Mouse (Mus musculus): Measurements from ENCODE around the gene Sestd1.

Gene Sestd1

DNA sequence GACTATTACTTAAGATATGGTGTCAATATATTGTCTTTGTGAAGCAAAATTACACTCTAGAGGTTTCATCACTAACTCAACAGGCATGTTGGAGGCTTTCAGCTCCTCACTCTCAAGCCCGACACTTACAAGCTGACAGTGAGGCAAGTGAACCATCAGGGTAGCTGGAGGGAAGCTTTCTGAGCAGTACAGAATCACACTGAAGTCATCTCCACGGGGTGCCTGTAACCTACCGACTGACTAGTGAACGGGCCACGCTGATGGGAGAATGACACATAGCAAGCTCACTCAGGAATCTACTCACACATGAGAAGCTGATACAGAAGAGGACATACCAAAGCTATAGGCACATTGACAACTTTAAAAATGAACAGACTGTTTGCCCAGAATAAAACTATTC, 67.5 kb downstream of the Sestd1 start:
- DNase-seq (ENCODE audit: low spot score in 2 of 2) = no peak

DNA sequence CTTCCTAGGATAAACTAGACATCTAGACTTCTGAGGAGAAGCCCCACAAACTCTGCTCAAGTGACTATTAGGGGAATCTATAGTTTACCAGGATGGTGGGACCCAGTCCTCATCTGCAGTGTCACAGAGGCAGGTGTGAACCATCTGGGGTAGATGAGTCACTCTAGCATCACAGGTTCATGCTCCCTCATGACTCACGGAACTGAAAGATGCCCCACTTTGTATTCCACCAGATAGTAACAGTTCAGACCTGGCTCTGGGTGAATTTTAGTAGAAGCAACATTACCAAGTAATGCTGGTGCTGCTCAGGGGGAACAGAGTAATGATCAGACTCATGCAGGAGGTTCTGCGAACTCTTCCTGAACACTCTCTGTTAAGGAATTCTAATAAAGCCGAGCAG, 73.4 kb downstream of the Sestd1 start:
- no peak for DNase-seq (ENCODE audit: low spot score in 2 of 2)

DNA sequence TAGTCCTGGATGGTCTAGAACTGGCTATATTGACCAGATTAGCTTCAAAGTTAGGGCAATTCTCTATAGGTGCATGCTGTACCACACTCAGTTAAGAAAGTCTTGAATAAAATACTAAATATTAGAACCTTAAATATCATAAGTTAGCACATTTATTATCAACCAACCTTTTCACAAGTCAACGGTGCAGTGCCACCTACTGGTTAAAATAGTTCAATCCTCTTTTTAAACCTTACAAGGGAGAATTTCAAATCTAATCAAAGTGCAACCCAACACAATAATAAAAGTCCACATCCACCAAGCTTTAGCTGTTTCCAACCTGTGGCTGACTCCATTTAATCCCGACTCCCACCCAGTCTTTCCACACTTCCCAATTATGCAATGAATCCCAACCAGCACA, 76.5 kb downstream of the Sestd1 start:
- no peak for DNase-seq (ENCODE audit: low spot score in 2 of 2)

DNA sequence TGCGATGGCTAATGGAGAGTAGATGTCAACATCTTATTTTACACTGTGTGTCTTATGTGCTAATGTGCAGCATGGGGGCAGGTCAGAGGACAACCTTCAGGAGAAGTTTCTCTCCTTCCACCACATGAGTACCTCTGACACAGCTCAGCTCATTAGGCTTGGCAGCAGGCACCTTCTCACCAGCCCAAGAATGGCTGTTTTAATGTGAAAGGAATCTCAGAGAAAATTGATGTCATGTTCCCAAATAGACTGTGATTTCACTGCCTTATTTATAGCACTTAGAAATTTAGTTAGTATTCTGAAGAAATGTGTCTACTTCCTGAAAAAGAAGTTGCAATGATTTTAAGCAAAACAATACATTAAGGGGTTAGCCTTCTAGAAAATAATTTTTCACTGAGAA, 78.5 kb downstream of the Sestd1 start:
- DNase-seq (ENCODE audit: low spot score in 2 of 2) = no peak

DNA sequence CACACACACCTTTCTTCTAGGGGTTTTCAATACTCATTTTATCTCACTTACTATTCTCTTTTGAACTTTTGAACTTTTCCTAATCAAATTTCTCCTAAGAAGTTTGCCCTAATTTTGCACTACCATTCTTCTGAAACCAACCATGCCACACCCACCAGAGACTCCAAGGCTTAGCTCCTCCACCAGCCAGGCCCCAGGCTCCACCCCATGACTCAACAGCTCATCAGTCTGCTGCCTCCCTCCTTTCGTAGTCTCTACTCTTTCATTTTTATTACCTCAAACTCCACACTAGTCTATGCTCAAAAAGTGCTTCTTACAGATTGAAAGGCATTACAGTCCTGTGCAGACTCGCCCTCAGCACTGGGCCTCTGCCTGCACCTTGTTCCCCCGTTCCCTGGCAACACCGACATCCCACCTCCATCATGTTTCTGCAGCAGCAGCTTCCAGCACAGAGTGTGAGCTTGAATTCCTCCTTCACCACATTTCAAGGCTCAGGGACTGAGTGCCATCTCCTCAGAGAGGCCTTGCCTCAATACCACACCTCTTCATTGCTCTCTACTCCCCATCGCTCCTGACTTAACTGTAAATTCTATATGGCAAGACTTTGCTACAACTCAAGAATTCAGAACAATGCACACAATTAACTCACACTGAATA, 79.3 kb downstream of the Sestd1 start:
- DNase-seq (ENCODE audit: low spot score in 2 of 2) = no peak

DNA sequence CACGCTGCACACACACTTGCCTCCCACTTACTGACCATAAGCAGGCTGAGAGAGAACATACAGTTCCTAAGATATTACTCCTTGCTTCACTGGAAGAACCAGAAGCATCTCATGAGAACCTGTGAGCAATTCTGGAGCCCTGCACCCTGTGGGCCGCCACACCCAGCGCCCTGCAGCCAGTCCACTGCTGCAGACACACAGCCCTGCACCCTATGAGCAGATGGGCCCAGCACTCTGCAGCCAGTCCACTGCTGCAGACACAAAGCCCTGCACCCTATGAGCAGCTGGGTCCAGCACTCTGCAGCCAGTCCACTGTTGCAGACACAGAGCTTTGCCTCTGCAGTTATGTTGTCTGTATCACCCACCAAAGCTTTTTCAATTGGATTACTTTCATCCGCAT, 80.0 kb downstream of the Sestd1 start:
- DNase-seq (ENCODE audit: low spot score in 2 of 2) = no peak

DNA sequence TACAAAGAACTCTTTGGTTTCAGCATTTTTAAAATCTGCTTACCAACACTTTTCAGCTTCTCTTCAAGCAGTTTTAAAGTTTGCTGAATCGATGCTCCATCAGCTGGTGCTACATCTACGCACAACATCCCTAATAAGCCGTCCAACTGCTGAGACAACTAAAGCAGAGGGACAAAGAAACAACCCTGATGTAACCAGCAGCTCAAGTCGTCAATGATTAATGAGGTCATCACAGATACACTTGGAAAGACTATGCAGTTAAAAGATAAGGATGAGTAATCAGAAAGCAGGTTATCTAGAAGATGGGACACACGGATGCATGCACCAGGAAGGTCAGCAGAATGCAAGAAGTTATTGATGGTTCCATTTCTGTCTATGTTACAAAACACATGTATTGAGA, 82.1 kb downstream of the Sestd1 start:
- DNase-seq (ENCODE audit: low spot score in 2 of 2) = no peak

DNA sequence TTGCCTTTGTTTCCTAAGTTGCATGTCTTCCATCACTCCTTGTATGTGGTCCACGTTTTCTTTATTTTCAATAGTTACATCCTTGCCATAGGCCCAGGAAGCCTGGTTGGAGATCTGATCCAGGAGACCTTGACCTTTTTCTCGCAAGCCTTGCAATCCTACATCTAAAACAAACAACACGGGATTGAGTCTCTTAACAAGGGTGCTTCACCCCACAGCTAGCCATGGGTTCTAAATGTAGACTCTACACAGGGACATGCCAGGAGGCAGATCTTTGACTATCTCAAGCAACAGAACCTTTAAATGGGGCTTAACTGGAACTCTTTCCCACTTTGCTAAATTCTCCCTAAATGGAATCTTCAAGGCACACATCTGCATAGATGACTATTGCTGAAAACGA, 83.6 kb downstream of the Sestd1 start:
- no peak for DNase-seq (ENCODE audit: low spot score in 2 of 2)

DNA sequence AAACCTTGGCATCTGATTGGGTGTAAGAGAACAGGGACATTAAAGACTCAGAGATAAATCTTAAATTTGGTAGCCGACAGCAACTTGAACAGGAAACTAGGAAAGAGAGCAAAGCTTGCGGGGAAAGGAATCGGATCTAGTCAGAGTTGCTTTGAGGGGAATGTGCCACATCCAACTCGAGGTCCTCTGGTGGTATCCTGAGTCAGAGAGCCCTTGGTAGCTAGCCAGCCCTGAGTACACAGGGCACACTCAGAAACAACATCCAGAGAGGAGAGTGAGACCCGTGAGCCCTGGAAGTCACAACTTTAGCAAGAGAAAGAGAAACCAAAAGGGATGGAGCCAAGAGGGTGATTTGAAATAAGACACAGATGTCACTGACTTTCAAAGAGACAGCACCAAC, 85.3 kb downstream of the Sestd1 start:
- no peak for DNase-seq (ENCODE audit: low spot score in 2 of 2)

DNA sequence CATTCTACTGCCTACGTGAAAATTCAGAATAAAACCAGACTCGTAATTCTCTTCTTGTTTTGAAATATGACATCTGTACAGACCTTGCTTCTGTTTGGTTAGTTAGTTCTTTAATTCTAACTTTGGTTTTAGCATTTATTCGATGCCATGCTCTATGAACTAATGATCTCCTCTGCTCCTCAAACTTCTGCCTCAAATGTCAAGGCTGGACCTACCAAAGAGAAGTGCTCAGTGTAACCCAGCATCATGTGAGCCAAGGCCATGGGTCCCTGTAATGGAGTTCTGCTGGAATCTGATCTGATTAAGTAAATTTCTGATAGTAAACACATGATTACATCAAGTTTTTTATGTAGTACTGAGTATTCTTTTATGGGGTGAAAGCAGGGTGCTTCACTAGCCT, 88.6 kb downstream of the Sestd1 start:
- DNase-seq (ENCODE audit: low spot score in 2 of 2) = no peak

DNA sequence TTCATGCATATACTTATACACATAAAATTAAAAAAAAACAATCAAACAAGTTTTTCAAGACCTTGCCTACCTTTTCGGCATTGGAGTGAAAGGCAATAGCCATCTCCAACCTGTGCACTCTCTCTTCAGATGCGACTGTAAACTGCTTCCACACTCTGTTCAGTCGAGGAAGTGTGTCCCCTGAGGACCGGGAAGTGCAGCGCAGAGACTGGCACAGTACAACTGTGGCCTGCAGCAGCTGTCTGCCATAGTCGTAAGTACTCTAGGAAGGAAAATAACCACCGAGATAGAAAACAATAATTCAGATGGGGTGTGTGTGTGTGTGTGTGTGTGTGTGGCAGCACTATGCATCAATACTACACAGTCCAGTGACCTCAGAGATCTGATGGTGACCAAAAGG, 89.5 kb downstream of the Sestd1 start:
- no peak for DNase-seq (ENCODE audit: low spot score in 2 of 2)

DNA sequence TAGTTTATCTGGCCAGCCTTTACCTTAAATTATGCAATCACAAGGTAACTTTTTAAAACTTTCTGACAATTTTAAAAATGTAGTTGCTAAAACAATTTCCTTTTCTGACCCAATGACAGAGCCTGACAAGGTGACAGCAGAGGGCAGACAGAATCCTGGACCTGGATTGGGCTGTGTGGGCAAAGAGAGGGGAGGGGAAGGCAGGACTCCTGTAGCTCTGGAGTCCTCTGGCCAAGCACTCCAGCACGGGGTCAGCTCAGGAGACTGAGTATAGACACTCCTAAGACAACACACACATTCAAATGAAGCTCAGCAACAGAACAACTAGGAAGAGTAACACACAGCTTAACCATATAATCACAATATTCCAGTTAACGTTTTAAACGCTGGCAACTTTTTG, 90.1 kb downstream of the Sestd1 start:
- DNase-seq (ENCODE audit: low spot score in 2 of 2) = no peak

DNA sequence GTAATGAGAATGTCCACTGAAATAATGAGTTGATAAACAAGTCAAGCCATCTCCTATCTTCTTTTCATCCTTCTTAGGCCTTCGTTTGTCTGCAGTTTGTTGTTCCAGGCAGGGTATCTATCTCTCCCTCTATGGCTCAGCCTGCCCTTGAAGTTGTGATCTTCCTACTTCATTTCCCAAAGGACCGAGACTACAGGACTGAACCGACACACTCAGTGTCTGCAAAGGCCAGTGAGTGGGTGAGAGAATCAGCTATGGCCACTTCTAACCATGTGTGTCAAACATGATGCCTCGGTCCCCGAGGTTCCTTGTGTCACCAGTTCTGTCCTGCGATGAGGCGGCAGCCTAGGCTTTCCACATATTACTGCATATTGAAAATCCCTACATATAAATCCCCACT, 90.7 kb downstream of the Sestd1 start:
- no peak for DNase-seq (ENCODE audit: low spot score in 2 of 2)

DNA sequence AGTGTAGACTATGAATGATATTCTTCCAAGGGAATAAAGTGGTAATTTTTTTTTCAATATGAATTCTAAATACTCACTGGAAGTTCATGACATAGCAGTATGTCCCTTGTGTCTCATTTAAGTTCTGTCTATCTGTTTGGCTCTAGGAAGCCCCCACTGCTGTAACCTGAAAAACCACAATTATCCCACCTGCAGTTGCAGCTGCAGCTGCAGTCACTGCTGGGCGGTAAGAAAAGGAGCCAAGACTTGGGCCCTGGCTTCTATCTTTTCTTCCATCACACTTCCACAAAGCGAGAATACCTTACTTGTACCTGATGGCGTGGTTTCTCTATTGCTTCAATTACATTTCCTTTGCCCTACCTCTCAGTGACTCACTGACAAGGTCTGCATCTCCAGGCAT, 92.9 kb downstream of the Sestd1 start:
- no peak for DNase-seq (ENCODE audit: low spot score in 2 of 2)

DNA sequence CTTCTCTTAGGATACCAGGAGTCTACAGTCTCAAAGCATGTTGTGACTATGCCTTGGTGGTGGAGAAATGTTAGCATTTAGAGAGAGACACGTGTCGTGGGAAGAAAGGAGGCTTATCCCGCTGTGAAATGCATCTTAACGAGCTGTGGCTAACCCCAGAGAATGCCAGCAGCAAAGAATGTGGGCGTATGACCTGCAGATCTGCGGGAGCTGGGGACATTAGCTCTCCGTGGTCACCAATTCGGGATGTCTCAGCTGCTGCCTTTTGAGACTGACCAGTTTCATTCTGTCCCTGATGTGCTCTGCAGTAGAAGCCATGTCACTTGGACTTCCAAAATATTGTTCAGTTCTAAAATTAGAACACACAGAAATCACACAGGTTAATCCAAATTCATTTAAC, 93.5 kb downstream of the Sestd1 start:
- DNase-seq (ENCODE audit: low spot score in 2 of 2) = no peak

DNA sequence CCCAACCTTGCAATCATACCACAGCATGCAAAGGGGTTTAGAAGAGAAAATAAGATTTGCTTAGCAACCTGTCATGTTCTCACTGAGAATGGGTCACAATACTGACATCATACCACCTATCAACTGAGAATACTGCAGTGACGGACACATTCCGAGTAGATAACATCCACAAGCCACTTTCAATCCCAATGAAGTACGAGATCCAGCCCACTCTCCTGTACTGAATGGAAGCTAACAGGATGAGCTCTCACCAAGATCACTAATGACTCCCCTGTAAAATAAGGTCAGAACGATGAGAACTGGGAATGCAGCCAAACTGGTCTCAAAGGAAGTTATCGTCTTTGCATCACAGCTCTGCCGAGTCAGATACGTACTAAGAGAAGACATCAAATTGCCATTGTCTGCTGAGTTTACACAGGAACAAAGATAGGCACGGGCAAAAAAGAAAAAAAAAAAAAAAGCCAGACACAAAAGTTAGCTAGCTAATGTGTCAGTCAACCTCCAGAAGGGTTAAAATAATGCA, 96.3 kb downstream of the Sestd1 start:
- DNase-seq (ENCODE audit: low spot score in 2 of 2) = no peak

DNA sequence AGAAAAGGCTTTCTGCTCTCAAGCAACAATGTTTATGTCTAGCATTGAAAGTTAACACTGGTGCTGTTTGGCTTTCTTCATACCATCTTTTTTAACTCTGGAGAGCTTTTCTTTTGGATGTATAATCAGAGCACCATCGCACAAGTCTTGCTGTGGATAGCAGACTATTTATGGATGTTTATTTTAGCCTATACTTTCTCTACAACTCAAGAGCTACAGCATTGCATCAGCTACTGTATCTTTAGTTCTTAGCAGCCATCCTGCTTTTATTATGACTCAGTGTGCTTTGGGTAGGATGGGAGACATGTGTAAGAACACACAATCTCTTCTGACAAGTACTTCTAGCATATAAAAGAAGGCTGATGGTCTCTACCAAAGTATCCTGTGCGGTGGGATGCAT, 96.7 kb downstream of the Sestd1 start:
- no peak for DNase-seq (ENCODE audit: low spot score in 2 of 2)

DNA sequence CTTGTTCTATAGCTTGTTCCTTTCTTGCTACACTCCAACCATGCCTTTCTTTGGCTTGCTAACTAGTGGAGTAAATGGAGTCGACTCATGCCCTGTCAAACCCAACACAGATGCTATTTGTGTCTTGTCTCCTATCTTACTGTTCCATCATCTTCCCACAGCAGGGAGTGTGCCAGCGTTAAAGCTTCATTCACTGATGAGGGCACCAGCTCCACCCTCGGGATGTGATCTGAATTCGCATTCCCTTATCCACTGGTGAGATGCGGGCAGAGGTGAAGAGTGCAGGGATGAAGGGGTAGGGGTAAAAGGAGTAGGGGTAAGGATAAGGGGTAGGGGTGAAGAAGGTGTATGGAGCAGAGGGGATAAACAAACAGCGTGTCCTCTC, 97.4 kb downstream of the Sestd1 start:
- DNase-seq (ENCODE audit: low spot score in 2 of 2) = no peak

DNA sequence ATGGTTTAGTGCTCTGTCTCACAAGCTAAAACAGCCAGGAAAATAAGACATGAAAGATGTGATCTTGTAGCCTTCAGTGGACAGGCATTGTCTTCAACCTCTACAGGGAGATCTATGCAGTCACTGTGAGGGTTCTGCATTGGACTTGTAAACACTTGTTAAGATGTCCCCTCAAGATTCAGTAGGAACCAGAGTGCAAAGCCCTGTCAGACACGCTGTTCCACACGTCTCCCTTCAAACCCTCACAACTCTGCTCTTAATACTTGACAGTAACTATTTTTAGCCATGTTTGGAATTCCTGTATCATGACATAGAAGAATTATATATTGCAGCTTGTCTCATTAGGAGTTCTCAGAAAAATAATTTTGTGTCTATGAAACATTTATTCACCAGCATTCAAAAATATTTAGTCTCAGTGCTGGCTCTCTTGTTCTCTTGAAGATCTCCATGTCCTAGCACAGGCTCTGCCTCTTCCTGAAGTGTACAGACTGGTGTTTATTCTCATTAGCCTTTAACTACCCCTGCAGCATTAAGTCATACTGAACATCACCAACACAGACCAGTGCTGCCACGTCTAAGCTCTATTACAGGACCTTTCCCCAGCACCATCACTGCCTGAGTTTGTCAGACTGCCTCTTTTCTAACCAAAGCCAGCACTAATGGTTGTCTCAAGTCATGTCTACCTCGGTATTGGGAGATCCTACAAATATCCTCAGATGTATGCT, 98.0 kb downstream of the Sestd1 start:
- no peak for DNase-seq (ENCODE audit: low spot score in 2 of 2)

DNA sequence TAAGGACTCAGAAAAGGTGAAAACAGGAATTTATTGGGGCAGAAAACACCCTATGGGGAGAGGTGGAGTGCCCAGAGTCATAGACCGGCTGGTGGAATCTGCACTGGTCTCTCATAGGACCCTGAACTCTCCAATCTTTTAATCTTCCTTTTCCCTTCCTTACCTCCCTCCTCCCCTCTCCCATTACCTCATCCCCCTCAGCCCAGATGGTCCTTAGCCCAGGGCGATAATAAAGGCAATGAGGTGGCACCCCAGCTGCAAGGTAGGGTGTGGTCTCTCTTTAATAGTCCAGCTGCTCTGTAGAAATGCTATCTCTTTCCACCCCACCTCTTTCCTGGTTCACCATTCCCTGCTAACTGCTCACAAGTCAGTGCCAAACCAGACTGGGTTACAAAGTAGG, 102.9 kb downstream of the Sestd1 start:
- DNase-seq (ENCODE audit: low spot score in 2 of 2) = no peak

DNA sequence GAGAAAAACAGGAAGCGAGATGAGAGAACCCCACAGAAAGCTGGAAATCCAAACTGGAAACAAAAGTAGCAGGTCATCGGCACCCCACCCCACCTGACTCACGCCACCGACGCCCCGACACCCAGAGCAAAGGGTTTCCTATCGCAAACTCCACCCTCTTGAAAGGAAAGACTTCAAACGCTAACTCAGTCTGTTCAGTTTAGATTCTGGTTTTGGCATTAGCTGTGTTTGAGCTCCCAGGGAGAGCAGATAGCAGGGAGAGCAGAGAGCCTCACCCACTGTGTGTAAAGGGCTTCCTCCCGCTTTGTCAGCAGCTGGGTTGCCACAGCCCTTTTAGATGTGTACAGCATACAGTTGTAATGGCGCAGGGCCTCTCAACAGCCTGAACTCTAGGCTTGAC, 104.0 kb downstream of the Sestd1 start:
- no peak for DNase-seq (ENCODE audit: low spot score in 2 of 2)

DNA sequence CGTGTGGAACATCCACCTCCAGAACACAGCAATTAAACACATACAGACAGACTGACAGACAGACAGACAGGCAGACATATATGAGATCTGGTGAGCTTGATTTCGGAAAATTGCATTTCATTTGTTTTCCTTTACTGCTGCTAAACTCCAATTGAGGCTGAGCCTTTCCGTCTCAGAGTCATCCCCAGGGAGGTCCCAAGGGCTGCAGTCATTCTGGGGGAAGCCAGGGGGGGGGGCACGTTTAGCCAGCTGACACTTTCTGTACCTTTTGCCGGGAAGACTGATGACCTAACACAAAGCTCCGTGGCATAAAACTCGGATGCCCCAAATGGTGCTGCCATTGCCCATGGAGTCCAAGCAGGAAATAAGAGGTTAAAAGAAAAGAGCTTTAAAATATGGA, 105.0 kb downstream of the Sestd1 start:
- no peak for DNase-seq (ENCODE audit: low spot score in 2 of 2)

DNA sequence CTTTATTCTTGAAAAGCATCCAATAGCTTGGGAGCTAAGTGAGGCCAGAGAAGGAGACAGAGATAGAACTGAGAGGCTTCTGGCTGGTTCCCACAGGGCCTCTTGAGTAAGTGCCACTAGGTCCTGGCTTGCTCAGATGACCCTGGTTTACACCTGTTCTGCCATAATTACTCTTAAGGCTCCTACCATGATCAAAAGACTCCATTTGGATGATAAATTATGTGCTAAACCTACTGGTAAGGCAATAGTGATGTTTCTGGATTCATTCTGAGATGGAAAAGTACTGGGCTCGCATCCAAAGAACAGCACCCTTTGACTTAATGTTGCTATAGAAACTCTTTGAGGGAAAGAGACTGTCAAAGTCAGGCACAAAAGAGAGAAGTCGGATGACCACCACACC, 106.1 kb downstream of the Sestd1 start:
- DNase-seq (ENCODE audit: low spot score in 2 of 2) = no peak

DNA sequence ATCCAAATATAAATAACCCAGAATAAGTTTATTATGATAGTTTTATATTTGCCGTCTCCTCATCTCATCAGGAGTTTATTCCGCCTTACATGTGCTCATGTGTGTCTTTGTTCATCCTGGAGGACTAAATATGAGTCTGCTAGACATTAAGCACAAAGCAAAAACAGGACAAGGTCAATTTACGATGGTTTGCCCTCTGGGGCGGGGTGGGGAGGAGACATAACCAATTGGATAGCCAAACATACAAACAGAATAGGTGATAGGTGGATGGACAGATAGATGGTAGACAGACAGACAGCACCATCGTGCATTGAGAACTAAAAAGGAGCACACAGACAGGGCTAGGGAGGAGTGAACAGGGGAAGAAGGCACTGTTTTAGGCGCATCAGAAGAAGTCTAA, 106.6 kb downstream of the Sestd1 start:
- DNase-seq (ENCODE audit: low spot score in 2 of 2) = no peak

All from frontal cortex, postnatal 10 days (tissue).